Comparison of ENCODE assay signal across 8 mouse cellular contexts in genomic region chr5:3801672-3802432, GRCm38 (mm10). TPM values are rescaled to one million over a fixed set of nuclear protein-coding genes. Genes with fewer than 3 reads are reported as not detected.
DNase-seq lines count a peak whose midpoint lies in the region; ATAC-seq and TF ChIP-seq lines count a peak whose summit lies in the region.

No protein-coding gene starts in this region.

- ATAC-seq in heart, embryonic 16.5 days (replicated peaks; ENCODE audit: extremely low read depth, insufficient read depth, low FRiP score), result 0 out of 2 replicates have a peak, but pooled peaks have one; percentile 1

- H3K4me1 ChIP-seq in liver, adult 2 months (ENCODE audit: control insufficient read depth, insufficient read depth, low read length), result peaks cover 9% of the 10 kb centered on the region
- peaks cover 10% of the 10 kb centered on the region for H3K4me1 ChIP-seq in bone marrow macrophage, adult 2 months (ENCODE audit: control insufficient read depth, insufficient read depth, low read length)
- peaks cover 12% of the 10 kb centered on the region for H3K4me1 ChIP-seq in heart, embryonic 16.5 days (ENCODE audit: control insufficient read depth, insufficient read depth, low read length)

- peak overlapping the region; percentile 93 for H3K9ac ChIP-seq in liver, adult 2 months (ENCODE audit: low read depth, low read length)
- peak overlapping the region; percentile 90 for H3K9ac ChIP-seq in heart, embryonic 16.5 days (ENCODE audit: low read length)

- peak overlapping the region; percentile 98 for H3K4me3 ChIP-seq in liver, adult 2 months (ENCODE audit: insufficient read depth, low read depth, low read length)
- peak overlapping the region; percentile 80 for H3K4me3 ChIP-seq in bone marrow macrophage, adult 2 months (ENCODE audit: insufficient read depth, low read length)
- H3K4me3 ChIP-seq in heart, embryonic 16.5 days (ENCODE audit: low read length), result peak overlapping the region; percentile 69
- peak overlapping the region; percentile 72 for H3K4me3 ChIP-seq in macrophage (ENCODE audit: inconsistent target)

- H3K79me2 ChIP-seq in liver, adult 2 months (ENCODE audit: control insufficient read depth, insufficient read depth, low read length), result peaks cover 2% of the 10 kb centered on the region; the same call in 1 of the 2 replicates
- H3K79me2 ChIP-seq in macrophage (ENCODE audit: inconsistent target), result peaks cover 84% of the 10 kb centered on the region

- TF ChIP-seq POLR2A in liver, adult 2 months (IDR thresholded peaks at IDR 0.05; ENCODE audit: extremely low read depth, insufficient read depth, low read length), result no peak
- no peak for TF ChIP-seq POLR2A in bone marrow macrophage, adult 2 months (IDR thresholded peaks at IDR 0.05; ENCODE audit: borderline replicate concordance, low read depth, low read length)

- no peak for DNase-seq in liver, adult 2 months (ENCODE audit: extremely low read depth, low read depth, low spot score)
- no peak for DNase-seq in liver
- DNase-seq in urinary bladder, postnatal 14 days (ENCODE audit: low spot score), result no peak
- DNase-seq in urinary bladder, postnatal 4 days (ENCODE audit: low spot score in 2 of 2), result no peak
- DNase-seq in gastrocnemius, postnatal 4 days (ENCODE audit: low spot score in 2 of 2), result no peak

- no peak for TF ChIP-seq CTCF in liver, adult 2 months (IDR thresholded peaks at IDR 0.05; ENCODE audit: low read depth, low read length)
- TF ChIP-seq CTCF in bone marrow macrophage, adult 2 months (IDR thresholded peaks at IDR 0.05; ENCODE audit: low read depth, low read length), result no peak

- no peaks in the 10 kb centered on the region for H3K27me3 ChIP-seq in liver, adult 2 months (ENCODE audit: control insufficient read depth, insufficient read depth, low read length)
- H3K27me3 ChIP-seq in heart, embryonic 16.5 days (ENCODE audit: control insufficient read depth, insufficient read depth, low read length), result no peaks in the 10 kb centered on the region

- no peaks in the 10 kb centered on the region for H3K9me3 ChIP-seq in heart, embryonic 16.5 days (replicated peaks; ENCODE audit: control insufficient read depth, low read length)

- peak overlapping the region; percentile 97 for H3K4me2 ChIP-seq in heart, embryonic 16.5 days (ENCODE audit: low read depth, low read length)

- H3K36me3 ChIP-seq in liver, adult 2 months (ENCODE audit: control insufficient read depth, insufficient read depth, low read length), result no peaks in the 10 kb centered on the region
- no peaks in the 10 kb centered on the region for H3K36me3 ChIP-seq in heart, embryonic 16.5 days (ENCODE audit: control insufficient read depth, insufficient read depth)
- H3K36me3 ChIP-seq in macrophage (ENCODE audit: inconsistent target), result no peaks in the 10 kb centered on the region

- H3K27ac ChIP-seq in liver, adult 2 months (replicated peaks; ENCODE audit: insufficient read depth, low read depth, low read length), result peak overlapping the region; percentile 68; the same call in 1 of the 2 replicates
- peak overlapping the region; percentile 58; the same call in 1 of the 2 replicates for H3K27ac ChIP-seq in bone marrow macrophage, adult 2 months (ENCODE audit: insufficient read depth, low read depth, low read length)
- peak overlapping the region; percentile 76 for H3K27ac ChIP-seq in heart, embryonic 16.5 days (ENCODE audit: low read length)
- peak overlapping the region; percentile 15; the same call in 1 of the 2 replicates for H3K27ac ChIP-seq in macrophage

- 5% methylated on average over 18 of the region's 18 CpGs for WGBS in liver, adult 2 months
- 5% methylated on average over 18 of the region's 18 CpGs for WGBS in heart, embryonic 16.5 days
- WGBS in macrophage (ENCODE audit: missing documents), result 6% methylated on average over 18 of the region's 18 CpGs

RNA-seq across cellular contexts. Expression of gene Ankib1, which starts 0.9 kb away (rescaled TPM):
- 15.9 and 16.0 TPM in 2 replicates for total RNA-seq in liver, adult 2 months (2014; rRNA removed)
- 4.0 and 4.4 TPM in 2 replicates for polyA plus RNA-seq in liver, adult 2 months (2012; rRNA removed)
- polyA plus RNA-seq in bone marrow macrophage, adult 2 months (2012; ENCODE audit: insufficient read depth, insufficient read length, missing spikeins), result 15.0 and 18.5 TPM in 2 replicates
- polyA plus RNA-seq in heart, embryonic 16.5 days (2015; fragmentation: Nextera tagmentation; extraction: Ambion mirVana), result 4.6 and 5.9 TPM in 2 replicates
- total RNA-seq in macrophage (2018; cell fraction: chromatin; rRNA removed), result 100 to 1,000 TPM in 6 of 26 experiments, 10 to 100 TPM in 20; 31.3 to 244 (median 79.4) TPM
- 10 to 100 TPM; 28.1 to 52.8 (median 36.5) TPM for total RNA-seq in macrophage (2018; cell fraction: cytosol; rRNA removed)
- 100 to 1,000 TPM in 1 of 26 experiments, 10 to 100 TPM in 25; 26.0 to 177 (median 67.0) TPM for total RNA-seq in macrophage (2018; cell fraction: nucleus; rRNA removed)
- polyA plus RNA-seq in macrophage (2018), result 17.7 to 21.4 TPM (median 18.4 TPM) in 3 replicates
- total RNA-seq in gastrocnemius, postnatal 4 days (2021), result 10 to 100 TPM; 33.9 to 34.9 TPM

RNA-seq across cellular contexts. Expression of gene Krit1, which starts 1.1 kb away (rescaled TPM):
- total RNA-seq in liver, adult 2 months (2014; rRNA removed), result 15.0 and 16.0 TPM in 2 replicates
- polyA plus RNA-seq in liver, adult 2 months (2012; rRNA removed), result 3.1 and 4.3 TPM in 2 replicates
- polyA plus RNA-seq in bone marrow macrophage, adult 2 months (2012; ENCODE audit: insufficient read depth, insufficient read length, missing spikeins), result 42.8 and 54.8 TPM in 2 replicates
- 35.1 and 39.2 TPM in 2 replicates for polyA plus RNA-seq in heart, embryonic 16.5 days (2015; fragmentation: Nextera tagmentation; extraction: Ambion mirVana)
- 100 to 1,000 TPM in 25 of 26 experiments, 10 to 100 TPM in 1; 96.5 to 313 (median 224) TPM for total RNA-seq in macrophage (2018; cell fraction: chromatin; rRNA removed)
- 10 to 100 TPM; 12.9 to 23.7 (median 15.0) TPM for total RNA-seq in macrophage (2018; cell fraction: cytosol; rRNA removed)
- total RNA-seq in macrophage (2018; cell fraction: nucleus; rRNA removed), result 100 to 1,000 TPM in 22 of 26 experiments, 10 to 100 TPM in 4; 85.9 to 290 (median 145) TPM
- polyA plus RNA-seq in macrophage (2018), result 11.6 to 22.2 TPM (median 16.3 TPM) in 3 replicates
- 10 to 100 TPM; 26.1 to 34.0 TPM for total RNA-seq in gastrocnemius, postnatal 4 days (2021)

RNA-seq across cellular contexts. Expression of gene Lrrd1, which starts 43.1 kb away (rescaled TPM):
- not detected in 2 replicates for total RNA-seq in liver, adult 2 months (2014; rRNA removed)
- 0.02 and 0.20 TPM in 2 replicates for polyA plus RNA-seq in liver, adult 2 months (2012; rRNA removed)
- polyA plus RNA-seq in bone marrow macrophage, adult 2 months (2012; ENCODE audit: insufficient read depth, insufficient read length, missing spikeins), result 0.41 TPM in 1 of 2 replicates, not detected in the other
- 0.16 and 0.28 TPM in 2 replicates for polyA plus RNA-seq in heart, embryonic 16.5 days (2015; fragmentation: Nextera tagmentation; extraction: Ambion mirVana)
- total RNA-seq in macrophage (2018; cell fraction: chromatin; rRNA removed), result under 1 TPM in 1 of 26 experiments, not detected in 25; 0.26 TPM
- total RNA-seq in macrophage (2018; cell fraction: cytosol; rRNA removed), result under 1 TPM in 2 of 26 experiments, not detected in 24; 0.06 TPM
- under 1 TPM in 3 of 26 experiments, not detected in 23; 0.17 to 0.37 (median 0.32) TPM for total RNA-seq in macrophage (2018; cell fraction: nucleus; rRNA removed)
- polyA plus RNA-seq in macrophage (2018), result not detected in 3 replicates
- total RNA-seq in gastrocnemius, postnatal 4 days (2021), result not detected

Comparison
In these comparisons a context has a peak if more than half of its experiments do, and no peak if none do; other contexts are left out.
1. H3K27ac ChIP-seq: peak in every context shown above with its lines; median percentile 76 in heart, embryonic 16.5 days; 68 in liver, adult 2 months; 58 in bone marrow macrophage, adult 2 months; 15 in macrophage.